Mouse (Mus musculus): ENCODE measurements at regions not wholly inside any gene's neighbourhood (a gene's known extent, or its start where the extent isn't known, plus 50 kb on each side); places are given as distances from the start of the nearest gene placed in this dataset.
A peak's percentile ranks its signal among the peaks of the same experiment; 100 is the strongest.

DNA sequence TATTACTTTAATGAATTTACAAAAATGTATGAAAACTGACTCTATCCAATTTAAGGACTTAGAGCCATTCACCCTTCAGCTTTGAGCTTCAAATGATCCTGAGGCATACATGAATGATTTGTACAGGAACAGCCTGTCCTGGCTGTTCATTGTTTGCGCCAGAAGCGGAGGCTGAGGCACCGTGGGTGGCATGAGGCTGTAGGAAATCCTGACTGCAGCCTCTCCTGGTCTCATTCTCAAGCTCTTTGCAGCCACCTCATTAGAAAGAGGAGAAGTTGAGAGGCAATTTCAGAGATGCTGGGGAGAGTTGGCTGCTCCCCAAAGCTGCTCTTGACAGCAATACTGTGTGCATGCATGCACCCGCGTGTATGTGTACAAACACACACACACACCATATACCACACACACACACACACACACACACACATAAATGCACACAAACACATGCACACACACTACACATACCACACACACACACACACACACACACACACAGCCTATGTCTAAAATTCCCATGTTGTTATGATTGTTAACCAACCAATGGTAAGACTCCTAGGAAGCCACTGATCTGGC is 434.9 kb upstream of the Btbd3 start:
- DNase-seq, result no peak

DNA sequence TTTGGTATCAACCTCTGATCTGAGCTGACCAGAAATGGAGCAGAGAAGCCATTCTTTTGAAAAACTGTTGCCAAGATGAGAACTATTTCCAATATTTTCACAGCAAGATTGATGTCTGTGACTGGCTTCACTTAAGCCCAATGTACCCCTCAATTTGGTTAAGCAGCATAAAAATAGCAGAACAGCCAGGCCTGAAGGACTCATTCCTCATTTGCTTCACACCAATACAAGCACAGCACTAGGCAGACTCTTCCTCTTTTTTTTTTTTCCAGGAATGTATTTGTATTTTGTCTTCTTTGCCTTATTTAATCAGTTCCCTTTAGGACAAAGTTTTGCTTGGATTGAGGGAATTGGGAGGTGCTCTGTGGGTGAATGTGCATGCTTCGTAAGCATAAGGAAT is 441.4 kb upstream of the Btbd3 start:
- no peak for DNase-seq

DNA sequence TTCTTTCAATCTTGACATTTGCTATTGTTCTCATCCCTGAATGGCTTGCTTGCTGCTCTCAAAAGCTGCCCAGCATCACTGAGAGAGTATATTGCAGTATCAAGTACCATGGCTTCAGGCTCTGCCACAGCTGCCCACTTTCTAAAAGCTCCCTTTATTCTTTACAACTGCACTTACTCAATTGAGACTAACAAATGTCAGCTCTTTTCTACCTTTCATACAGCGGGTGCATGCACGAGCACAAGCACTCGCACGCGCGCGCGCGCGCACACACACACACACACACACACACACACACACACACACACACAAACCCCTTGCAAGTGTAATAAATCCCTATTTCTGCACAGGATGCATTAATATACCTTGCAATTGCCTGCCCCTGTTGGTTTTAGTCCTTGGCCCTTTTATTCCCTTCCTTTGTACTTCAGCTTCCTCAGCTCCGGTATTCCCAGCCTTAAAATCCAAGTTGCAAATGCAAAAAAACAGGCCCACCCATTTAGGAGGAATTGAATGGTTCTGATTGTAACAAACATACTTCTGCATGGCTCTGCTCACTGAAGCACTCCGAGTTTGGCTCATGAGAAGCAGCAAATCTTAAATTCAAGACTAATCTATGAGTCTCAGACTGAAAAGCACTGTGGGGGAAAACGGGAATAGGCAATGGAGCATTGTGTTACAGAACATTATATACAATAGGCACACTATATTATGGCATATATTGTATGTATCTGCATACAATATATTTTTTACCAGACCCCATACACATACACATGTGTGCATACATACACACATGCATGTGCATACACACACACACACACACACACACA is 447.7 kb upstream of the Btbd3 start:
- DNase-seq, result no peak

DNA sequence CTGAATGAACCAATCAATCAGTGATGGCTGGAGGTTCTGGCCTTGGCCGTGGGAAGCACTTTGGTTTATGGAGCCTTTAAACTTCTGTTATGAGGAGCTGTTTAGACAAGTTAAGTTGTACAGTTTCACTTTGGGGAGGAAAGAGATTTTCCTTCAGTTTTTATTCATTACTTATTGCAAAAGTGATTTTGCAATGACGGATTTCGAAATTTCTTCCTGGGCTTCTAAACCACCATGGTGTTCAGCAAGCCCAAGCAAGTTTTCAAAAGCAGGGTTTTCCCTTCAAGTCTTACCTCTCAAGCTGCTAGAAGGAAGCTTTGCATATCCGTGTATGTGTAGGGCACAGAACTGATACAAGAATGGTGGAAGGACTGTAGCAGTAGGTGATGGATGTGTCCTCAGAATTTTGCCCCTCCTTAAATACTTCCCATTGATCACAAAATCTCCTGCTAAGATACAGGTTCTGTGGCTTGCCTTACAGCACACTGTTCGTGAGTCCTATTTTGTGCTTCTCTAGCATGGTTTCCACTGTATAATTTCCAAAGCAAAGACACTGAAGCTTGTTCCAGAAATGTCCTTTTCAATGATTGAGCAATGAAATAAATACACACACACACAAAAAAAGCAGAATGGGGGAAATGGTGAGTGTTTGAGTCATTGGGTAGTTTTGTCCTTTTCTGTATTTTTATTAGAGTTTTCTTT is 448.6 kb upstream of the Btbd3 start:
- DNase-seq, result no peak

DNA sequence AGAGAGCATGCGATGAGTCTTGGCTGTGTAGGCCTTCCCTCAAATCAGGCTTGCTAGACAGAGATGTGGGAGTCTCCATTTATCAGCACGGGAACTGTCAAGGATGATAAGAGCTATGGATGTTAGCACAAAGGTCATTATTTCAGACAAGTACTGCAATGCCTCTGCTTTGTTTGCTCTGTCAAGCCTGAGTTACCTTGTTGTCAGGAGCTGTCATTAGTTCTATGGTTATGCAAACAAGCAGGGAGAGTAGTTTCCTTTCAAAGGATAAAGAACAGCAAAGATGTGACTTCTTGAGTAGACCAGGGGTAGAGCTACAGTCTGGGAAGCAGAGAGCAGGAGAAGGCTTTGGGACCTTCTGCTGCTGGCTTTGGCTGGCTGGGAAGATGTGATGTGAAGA is 461.5 kb upstream of the Btbd3 start:
- no peak for DNase-seq

DNA sequence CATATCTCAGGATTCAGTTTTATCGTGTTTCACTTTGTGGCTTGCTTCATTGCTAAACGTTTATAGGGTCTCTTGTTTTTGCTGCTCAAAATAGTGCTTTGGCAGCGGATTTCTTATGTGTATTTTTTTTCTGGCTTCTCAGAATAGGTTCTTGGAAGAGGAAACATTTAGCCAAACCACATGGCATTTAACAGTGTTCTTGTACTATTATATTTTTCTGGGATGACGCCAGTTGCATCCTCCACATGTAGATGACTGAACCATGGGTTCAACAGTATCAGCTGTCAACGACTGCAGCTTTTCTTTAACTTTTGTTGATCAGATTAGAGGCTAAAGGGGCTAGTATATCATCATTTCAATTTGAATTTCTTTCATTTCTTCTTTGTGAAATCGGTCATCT is 472.3 kb upstream of the Btbd3 start:
- DNase-seq, result no peak

DNA sequence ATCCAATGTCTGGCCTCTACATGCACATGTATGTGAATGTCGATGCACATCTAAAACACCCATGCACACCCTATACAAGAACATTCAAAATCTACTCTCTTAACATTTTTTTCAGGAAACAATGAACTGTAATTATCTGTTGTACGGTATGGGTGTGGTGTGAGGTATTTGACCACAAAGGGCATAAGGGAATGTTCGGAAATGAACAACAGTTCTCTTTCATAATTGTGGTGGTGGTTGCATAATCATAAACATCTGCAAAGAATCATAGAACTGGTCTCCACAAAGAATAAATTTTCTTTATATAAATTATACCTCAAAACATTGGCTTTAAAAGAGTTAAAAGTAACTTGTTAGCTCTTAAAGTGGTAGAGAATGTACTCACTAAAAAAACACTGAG is 478.9 kb upstream of the Btbd3 start:
- DNase-seq, result no peak

DNA sequence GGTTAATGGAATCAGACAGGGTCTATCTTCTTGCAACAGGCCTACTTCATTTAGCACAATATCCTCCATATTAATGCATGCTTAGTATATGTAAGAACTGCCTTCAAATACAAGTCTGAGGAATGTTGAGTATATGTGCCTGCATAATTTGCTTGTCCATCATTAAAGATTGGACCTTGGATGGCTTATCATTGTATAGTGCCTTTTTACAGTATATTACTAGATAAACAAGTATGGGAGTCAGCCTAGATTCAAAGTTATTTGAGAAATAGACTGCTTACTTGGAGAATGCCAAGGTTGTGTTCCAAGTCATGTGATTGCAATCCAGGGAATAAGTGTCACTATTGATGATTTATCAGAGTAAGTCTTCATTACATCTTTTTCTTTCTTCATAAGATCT is 491.6 kb upstream of the Btbd3 start:
- no peak for DNase-seq

DNA sequence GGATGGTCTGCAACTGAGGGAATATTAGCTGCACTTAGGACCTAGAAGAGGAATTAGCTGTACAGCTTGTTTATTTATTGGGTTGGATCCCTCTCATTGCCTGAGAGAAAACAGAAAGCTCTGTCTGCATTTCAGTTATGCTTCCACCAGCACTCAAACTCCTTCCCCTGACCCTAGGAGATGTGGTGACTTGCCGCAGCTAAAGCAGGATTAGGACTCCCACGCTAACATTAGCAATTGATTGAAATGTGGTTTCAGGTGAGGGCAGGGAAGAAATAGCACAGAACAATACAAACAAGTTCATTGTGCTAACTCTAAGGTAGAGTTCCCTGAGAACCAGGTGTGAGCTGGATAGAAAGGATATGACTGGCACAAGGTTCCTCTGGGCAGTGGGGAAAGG is 496.9 kb upstream of the Btbd3 start:
- DNase-seq, result no peak

DNA sequence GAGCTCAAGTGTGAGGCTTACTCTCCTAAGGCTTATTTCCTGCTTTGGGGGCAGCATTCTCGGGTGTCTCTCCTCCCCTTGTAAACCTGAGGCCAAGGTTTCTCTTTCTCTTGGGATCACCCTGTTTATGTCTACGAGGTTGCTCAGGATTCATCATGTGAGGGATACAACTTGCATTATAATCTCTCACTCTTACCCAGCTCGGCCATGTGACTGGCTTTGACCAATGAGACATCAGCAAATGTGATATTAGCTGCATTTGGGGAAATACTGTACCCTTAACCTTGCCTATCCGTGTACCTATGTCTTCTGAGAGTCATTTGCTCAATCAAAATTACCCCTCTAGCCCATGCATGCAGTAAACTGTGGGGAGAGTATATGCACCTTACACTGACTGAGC is 498.0 kb upstream of the Btbd3 start:
- DNase-seq, result no peak

DNA sequence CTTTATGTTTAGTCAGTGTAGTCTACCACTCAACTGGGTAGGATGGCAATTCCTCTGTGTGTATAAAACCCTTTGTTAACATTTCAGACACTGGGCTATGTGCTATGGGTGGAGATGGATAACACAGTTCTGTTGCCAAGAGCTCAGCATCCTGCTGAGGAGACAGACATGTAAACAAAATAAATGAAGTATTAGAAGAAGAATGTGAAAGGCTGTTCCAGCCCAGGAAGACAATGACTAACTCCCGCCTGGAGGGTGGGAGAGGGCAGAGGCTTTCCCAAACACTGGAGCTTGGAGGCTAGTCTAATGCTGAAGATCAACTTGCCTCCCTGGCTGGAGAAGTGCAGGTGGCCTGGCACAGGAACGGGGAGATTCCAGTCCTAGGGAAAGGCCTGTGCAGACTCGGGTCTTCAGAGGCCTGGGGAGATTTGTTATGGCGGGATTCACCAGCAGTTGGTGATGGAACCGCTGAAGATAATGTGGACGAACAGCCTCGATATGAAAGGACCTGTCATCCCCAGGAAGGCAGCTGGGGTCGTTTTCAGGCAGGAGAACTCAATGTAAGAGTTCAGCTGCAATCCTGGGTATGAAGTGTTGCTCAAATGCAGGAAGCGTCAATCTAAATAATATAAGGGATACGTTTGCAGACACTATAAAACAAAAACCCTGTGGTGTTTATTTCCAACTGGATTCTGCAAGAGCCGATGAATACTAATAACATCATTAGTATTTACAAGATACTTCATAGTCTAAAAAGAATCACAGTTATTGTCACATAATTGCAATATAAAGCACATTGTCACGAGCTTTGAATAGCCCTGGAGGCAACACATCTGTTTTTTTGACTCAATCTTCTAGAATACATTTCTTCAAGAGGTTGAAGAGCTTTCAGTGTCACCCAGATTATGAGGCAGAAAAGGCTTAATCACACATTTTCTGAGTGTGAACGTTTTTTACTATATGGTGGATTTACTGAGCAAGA is 498.8 kb upstream of the Btbd3 start:
- peak; percentile 3 for DNase-seq

DNA sequence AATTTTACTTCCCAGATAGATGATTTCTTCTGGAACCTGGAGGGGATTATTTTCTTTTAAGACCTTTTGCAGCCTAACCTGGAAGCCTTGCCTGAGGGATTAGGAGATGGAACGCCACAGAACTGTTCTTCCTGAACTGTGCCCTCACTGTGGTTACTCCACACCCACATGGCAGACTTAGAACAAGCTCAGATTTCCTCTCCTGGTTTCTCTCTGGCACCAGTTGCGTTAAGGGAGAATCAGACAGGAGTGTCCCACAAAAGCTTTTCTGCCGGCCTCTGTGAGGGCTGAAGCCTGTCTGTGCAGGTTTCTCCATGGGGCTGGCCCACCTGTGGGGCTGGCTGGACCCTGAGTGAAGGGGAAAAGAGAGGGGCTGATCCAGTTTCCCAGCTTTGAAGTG is 500.1 kb upstream of the Btbd3 start:
- DNase-seq, result no peak

DNA sequence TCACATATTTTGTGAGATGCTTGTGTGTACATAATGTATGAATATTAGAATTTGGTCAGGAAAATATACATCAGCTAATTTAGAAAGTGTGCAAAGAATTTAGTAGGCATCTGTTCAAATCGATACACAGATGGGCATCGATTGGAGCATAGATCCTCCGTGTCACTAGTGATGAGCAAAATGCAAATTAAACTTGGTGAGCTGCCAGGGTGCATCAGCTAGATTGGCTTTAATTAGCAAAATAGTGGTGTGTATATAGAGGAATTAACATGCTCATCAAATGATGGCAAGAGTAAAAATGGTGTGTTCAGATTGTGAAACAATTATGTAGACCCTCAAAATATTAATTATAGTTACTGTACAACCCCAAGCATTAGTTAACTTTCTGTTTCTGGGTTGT is 501.9 kb upstream of the Btbd3 start:
- no peak for DNase-seq

DNA sequence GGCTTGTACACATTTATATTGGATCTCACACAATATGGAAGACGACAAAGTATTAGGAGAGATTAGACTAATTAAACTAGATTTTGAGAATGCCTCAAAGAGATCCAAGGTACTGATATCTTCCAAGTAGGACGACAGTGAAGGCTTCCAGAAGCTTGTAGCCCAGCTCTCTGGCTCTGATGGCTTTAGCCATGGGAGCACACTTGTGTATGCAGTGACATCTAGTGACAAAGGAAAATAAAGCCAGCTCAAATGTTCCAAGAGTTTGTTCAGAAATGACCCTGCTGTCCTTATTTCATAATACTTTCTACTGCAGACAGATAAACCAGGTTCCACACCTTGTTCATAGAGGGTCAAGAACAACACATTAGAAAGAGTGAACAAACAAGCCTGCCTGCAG is 524.0 kb upstream of the Btbd3 start:
- peak; percentile 6 for DNase-seq

DNA sequence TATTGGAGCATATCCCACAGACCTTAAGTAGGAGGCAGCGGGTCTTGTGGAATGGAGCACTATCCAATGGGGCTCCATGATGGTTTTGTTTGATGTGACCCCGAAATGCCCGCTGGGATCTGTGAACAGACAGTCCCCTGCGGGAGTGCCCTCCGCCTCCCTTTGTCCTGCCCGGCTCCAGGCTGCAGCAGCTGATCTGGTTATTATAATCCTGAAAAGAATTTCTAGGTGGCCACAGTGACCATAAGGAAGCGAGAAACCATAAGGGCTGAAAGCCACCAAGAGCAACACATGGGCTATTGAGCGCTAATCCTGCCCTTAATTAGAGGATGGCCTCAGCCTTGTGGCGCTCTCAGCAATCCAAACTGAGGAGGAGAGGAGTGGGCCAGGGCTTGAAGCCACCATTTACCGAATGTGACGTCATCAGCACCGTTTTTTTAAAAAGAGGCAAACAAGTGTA is 525.9 kb upstream of the Btbd3 start:
- no peak for DNase-seq

DNA sequence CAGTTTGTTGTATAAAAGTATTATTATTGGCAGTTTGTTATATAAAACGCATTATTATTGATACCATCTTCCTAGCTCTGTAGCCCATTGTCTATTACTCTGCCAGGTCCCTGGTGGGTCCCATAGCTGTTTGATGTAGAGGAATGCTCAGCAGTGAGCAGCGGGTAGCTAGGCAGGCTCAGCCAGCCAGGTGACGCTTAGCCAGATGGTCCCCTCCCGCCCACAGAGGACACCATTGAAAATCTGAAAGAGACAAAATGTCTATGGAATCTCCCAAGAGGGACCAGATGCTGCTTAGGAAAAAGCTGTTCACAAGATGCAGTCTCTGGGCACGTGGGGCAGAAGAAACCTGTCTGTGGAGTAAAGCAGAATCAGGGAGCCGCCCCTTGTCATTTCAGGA is 526.5 kb upstream of the Btbd3 start:
- no peak for DNase-seq

DNA sequence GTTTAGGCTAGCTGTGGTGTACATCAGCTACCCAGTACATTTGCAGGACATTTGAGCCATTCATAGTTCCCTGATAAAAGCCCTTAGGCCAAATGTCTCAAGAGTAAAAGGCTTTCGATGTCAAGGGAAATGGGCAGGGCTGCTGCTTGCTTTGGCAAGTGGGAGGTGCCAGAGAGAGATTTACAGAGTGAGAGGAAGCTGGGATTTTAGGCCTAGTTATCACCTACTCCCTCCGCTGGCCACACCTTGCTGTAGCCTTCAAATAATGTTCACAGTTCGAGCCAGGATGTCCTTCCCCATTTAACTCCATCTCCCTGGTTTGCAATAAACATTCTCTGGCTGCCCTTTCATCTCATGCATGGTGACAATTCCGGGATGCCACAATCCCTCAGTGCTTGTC is 527.2 kb upstream of the Btbd3 start:
- no peak for DNase-seq

DNA sequence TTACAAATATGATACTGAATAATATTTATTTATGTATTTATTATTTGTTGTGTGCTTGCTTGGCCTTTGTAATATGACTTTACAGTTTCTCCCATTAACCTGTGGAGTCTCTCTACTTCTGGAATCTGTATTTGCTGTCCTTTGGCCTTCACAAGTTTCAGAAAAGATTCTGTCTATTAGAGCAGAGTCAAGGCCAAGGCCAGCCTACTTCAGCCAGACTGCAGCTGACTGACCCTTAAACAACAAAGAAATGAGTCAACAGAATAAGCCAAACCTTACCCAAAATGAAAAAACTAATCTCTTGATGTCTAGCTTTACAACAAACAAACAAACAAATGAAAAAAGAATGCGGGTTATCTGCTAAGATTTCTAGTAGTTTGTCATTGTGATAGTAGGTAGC is 532.7 kb upstream of the Btbd3 start:
- no peak for DNase-seq

DNA sequence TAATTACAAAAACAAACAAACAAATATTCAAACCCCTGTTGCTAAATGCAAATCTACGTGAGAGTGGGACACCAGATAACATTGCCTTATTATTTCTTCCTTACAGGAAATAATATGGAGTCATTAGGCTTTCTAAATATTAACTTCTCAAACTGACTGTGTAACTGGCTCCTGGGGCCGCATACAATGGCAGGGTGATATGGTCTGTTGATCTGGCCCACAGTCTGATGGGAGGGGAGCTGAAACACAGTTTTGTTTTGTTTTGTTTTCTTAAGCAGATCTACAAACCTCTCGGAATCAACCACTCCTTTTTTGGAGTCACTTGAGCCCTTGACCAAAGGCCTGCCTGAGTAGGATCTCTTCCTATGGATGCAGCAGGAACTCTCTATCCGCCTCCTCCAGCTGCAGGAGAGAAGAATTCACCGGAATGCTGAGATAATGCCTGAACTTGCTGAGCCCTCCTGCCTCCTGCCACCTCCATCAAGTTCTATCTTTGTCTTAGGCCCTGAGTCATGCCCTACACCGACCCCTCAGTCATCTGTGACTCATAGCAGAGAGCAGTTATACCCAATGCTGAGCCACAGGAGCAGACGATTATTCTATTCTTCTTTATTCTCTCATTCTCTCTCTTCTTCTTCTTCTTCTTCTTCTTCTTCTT is 534.5 kb upstream of the Btbd3 start:
- DNase-seq, result no peak

DNA sequence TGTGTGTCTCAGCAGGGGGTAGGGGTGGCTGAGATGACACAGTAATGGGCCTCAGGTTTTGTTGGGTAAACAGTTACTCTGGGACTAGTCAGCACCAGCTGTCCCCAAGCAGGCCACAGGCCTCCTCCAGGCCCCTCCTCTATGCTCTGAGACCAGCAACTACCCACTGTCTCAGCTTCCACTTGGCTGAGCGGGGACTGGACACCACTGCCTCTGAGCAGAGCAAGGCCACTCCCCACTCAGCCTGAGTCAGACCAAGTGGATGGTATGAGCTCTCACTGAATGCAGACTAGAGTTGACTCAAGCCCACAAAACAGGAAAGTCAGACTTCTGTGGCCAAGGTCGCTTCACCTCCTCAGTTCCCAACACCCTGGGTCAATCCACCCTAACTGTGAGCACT is 540.5 kb upstream of the Btbd3 start:
- no peak for DNase-seq

DNA sequence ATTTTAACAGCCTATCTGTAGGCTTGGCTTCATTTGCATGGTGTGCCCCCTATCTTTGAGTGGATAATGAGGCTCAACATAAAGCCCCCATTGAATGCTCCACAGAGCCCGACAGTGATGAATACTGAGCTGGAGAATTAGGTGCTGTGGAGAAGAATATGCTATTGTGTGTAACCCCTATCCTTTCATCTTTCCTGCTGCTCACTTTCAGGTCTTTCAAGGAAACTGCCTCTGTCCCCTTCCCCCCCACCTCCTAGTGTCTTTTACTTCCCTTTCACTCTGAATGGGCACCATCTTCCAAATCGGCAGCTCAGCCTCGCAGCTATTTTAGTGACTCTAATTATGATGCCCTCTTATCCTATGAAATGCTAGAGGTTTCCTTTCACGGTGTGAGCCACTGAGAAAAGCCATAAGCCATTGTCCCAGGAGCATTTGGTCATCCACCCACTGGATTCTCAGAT is 549.8 kb upstream of the Btbd3 start:
- DNase-seq, result no peak
